ENCODE assay signal across 27 mouse cellular contexts in genomic region chr2:92735784-92736183, GRCm38 (mm10).
DNase-seq lines count a peak whose midpoint lies in the region; ATAC-seq and TF ChIP-seq lines count a peak whose summit lies in the region.
"Had no signal": no experiment of that assay in that cellular context is flagged by ENCODE, and none has a peak within 500 bp of the region (broad histone marks: within the 10 kb centered on the region; RNA-seq: fewer than 3 reads in every experiment).

No protein-coding gene starts in this region.

- H3K4me2 ChIP-seq in forebrain, embryonic 13.5 days: no peak overlapping the region
- H3K4me2 ChIP-seq: embryonic facial prominence, embryonic 12.5 days; forebrain, embryonic 12.5 days; limb, embryonic 13.5 days; liver, embryonic 11.5 days; lung, embryonic 15.5 days had no signal

- no peak for DNase-seq in forebrain, embryonic 10.5 days (ENCODE audit: extremely low spot score, low spot score)
- peak; percentile 24 for DNase-seq in left cerebral cortex, postnatal 4 days
- no peak for DNase-seq in left cerebral cortex, postnatal 25 days (ENCODE audit: low spot score in 2 of 2)
- DNase-seq in 3T3-L1 (ENCODE audit: low read depth, low spot score): peak; percentile 62
- no peak for DNase-seq in ES-E14 (ENCODE audit: low read depth, low spot score)
- no peak for DNase-seq in frontal cortex, postnatal 10 days (ENCODE audit: low spot score in 2 of 2)
- DNase-seq: adrenal gland, postnatal 25 days; cerebellum, adult 18-20 months; embryo, embryonic 11 days; heart, postnatal 14 days; kidney, adult 2 months; lung, postnatal 4 days; midbrain, embryonic 14.5 days; right cerebral cortex, postnatal 4 days; thymus, adult 18-20 months; thymus, postnatal 25 days had no signal

- in situ Hi-C loops in ES-E14 (cut with MboI; ENCODE audit: low sequenced_read_pairs in 2 of 2, unreplicated experiment in 2 of 2): no loop called here

- no peak for ATAC-seq in forebrain, embryonic 13.5 days
- ATAC-seq: hindbrain, embryonic 16.5 days; Patski had no signal

- H3K9ac ChIP-seq in forebrain, embryonic 13.5 days: no peak overlapping the region
- H3K9ac ChIP-seq in ES-E14 (ENCODE audit: insufficient read depth, low read depth, low read length, poor library complexity, severe bottlenecking): no peak overlapping the region
- H3K9ac ChIP-seq: embryonic facial prominence, embryonic 12.5 days; forebrain, embryonic 12.5 days; limb, embryonic 13.5 days; lung, embryonic 15.5 days had no signal

- H3K27ac ChIP-seq in forebrain, embryonic 10.5 days: peak overlapping the region; percentile 35; the same call in 1 of the 2 replicates
- no peak overlapping the region for H3K27ac ChIP-seq in forebrain, embryonic 13.5 days
- no peak overlapping the region for H3K27ac ChIP-seq in ES-E14 (ENCODE audit: insufficient read depth, low read depth, low read length, poor library complexity, severe bottlenecking)
- H3K27ac ChIP-seq: embryonic facial prominence, embryonic 12.5 days; forebrain, embryonic 12.5 days; limb, embryonic 13.5 days; lung, embryonic 15.5 days; stomach, postnatal 0 days had no signal

- H3K9me3 ChIP-seq in forebrain, embryonic 10.5 days: no peaks in the 10 kb centered on the region
- no peaks in the 10 kb centered on the region for H3K9me3 ChIP-seq in forebrain, embryonic 13.5 days (replicated peaks)
- no peaks in the 10 kb centered on the region for H3K9me3 ChIP-seq in ES-E14 (ENCODE audit: control insufficient read depth, insufficient read depth, low read depth, low read length)
- H3K9me3 ChIP-seq: forebrain, embryonic 12.5 days; G1E; limb, embryonic 13.5 days; lung, embryonic 15.5 days; megakaryocyte, embryonic 14.5 days had no signal

- H3K36me3 ChIP-seq in forebrain, embryonic 10.5 days (replicated peaks): no peaks in the 10 kb centered on the region
- no peaks in the 10 kb centered on the region for H3K36me3 ChIP-seq in forebrain, embryonic 13.5 days (ENCODE audit: poor library complexity, severe bottlenecking)
- no peaks in the 10 kb centered on the region for H3K36me3 ChIP-seq in ES-E14 (ENCODE audit: control insufficient read depth, insufficient read depth, low read length, poor library complexity, severe bottlenecking)
- H3K36me3 ChIP-seq: embryonic facial prominence, embryonic 12.5 days; forebrain, embryonic 12.5 days; G1E; limb, embryonic 13.5 days; lung, embryonic 15.5 days had no signal

- no peak overlapping the region for H3K4me3 ChIP-seq in forebrain, embryonic 10.5 days
- no peak overlapping the region for H3K4me3 ChIP-seq in forebrain, embryonic 13.5 days
- no peak overlapping the region for H3K4me3 ChIP-seq in ES-E14 (ENCODE audit: insufficient read depth in 1 of 2, low read depth in 1 of 2, low read length in 2 of 2, poor library complexity in 1 of 2, severe bottlenecking in 1 of 2)
- H3K4me3 ChIP-seq: embryonic facial prominence, embryonic 12.5 days; forebrain, embryonic 12.5 days; limb, embryonic 13.5 days; lung, embryonic 15.5 days; megakaryocyte, embryonic 14.5 days had no signal

- no peaks in the 10 kb centered on the region for H3K27me3 ChIP-seq in forebrain, embryonic 10.5 days (ENCODE audit: poor library complexity, severe bottlenecking)
- no peaks in the 10 kb centered on the region for H3K27me3 ChIP-seq in forebrain, embryonic 13.5 days
- H3K27me3 ChIP-seq: forebrain, embryonic 12.5 days; limb, embryonic 13.5 days; lung, embryonic 15.5 days; Patski had no signal

- 86% methylated on average over 5 of the region's 5 CpGs for WGBS in forebrain, embryonic 10.5 days
- 90% methylated on average over 5 of the region's 5 CpGs for WGBS in forebrain, embryonic 13.5 days

- intact Hi-C loops in left cerebral cortex, postnatal 4 days (cut with DNase I): no loop called here
- intact Hi-C loops in left cerebral cortex, postnatal 25 days (cut with DNase I): no loop called here

- H3K4me1 ChIP-seq in forebrain, embryonic 10.5 days: peaks cover 27% of the 10 kb centered on the region
- H3K4me1 ChIP-seq in forebrain, embryonic 13.5 days: no peaks in the 10 kb centered on the region; the same call in 1 of the 2 replicates
- H3K4me1 ChIP-seq in ES-E14 (ENCODE audit: control insufficient read depth in 2 of 2, insufficient read depth in 2 of 2, low read length in 2 of 2, poor library complexity in 1 of 2): 0 out of 4 replicates have a peak, but pooled peaks cover 0 to 3% of the 10 kb centered on the region in 2 experiments
- H3K4me1 ChIP-seq: embryonic facial prominence, embryonic 12.5 days; limb, embryonic 13.5 days; lung, embryonic 15.5 days; megakaryocyte, embryonic 14.5 days had no signal

TF ChIP-seq in ES-E14, 5 proteins besides CTCF, POLR2A, EP300 and RAD21:
- TF ChIP-seq MAFK (IDR thresholded peaks at IDR 0.05; ENCODE audit: insufficient read depth, low read depth, low read length): 0 out of 2 replicates have a peak, but pooled peaks have one; percentile 41
- TF ChIP-seq ZC3H11A (IDR thresholded peaks at IDR 0.05; ENCODE audit: borderline replicate concordance, low read depth, low read length): no peak
- TF ChIP-seq ZNF384 (IDR thresholded peaks at IDR 0.05; ENCODE audit: low read depth, low read length): no peak
- TF ChIP-seq HCFC1 (IDR thresholded peaks at IDR 0.05; ENCODE audit: borderline replicate concordance, insufficient read depth, low read length): no peak
- TF ChIP-seq CHD2 (IDR thresholded peaks at IDR 0.05; ENCODE audit: low read depth, low read length): no peak
TF ChIP-seq in ES-E14: peak in this region for 1.

Comparison
In these comparisons a context has a peak if more than half of its experiments do, and no peak if none do; other contexts are left out.
1. DNase-seq: peak in left cerebral cortex, postnatal 4 days (single experiment) and 3T3-L1 (single experiment); none in forebrain, embryonic 10.5 days (single experiment), left cerebral cortex, postnatal 25 days (0 of 2), ES-E14 (single experiment) and frontal cortex, postnatal 10 days (0 of 2).